Mouse (Mus musculus) T-cell, adult 66 days (primary cell): ENCODE results near the gene Ninj1. TPM values are rescaled to one million over a fixed set of nuclear protein-coding genes. Genes with fewer than 3 reads are reported as not detected.

ENCODE experiments used
- total RNA-seq, 2 experiments: library from RNA; stranded (reverse); gene quantifications; 3 replicates in 1 of 2; 4 replicates in 1 of 2; pipeline ENCODE4 v1.2.4; 2023

Gene Ninj1
- 10 to 100 TPM; 14.6 to 16.0 TPM for total RNA-seq

DNA sequence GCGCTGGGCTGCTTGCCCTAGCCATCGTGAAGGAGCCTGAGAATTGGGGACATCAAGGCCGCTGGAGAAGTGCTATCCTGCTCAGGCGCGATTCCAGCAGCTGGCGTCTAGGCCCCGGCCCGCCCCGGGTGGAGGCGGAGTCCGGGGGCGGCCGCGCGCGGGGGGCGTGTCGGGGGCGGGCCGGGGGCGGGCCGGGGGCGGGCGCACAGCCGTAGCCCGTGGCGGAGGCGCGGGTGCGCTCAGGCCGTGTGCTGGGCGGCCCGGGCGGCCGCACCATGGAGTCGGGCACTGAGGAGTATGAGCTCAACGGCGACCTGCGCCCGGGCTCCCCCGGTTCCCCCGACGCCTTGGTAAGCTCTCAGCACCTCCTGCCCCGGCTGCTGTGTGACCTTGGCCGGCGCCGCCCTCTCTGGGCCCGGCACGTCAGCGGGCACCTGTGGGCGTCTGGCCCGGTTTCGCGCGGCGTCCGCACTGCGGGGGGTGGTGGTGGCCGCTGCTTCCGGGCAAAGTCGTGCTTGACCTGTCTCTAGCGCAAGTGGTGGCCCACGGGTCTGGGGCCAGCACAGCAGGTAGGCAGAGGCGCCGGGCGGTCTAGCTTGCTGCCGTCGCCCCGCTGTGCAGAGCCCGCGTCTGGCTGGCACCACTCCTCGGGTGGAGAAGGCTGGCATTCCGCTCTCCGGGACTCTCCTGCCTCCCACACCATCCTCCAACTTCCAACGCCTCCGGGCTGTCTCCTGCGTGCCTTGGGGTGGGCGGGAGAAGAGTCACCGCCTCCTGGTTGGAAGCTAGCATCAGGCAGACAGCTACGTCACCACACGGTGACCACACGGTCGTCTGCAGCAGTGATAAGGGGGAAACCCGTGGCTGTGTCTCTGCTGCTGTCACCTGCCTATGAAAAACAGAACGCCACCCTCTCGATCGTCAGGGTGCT lies at the start of gene Ninj1:
TSS of gene Ninj1 (plus strand) at position 198 of the 931 bp plus-strand sequence.

DNA sequence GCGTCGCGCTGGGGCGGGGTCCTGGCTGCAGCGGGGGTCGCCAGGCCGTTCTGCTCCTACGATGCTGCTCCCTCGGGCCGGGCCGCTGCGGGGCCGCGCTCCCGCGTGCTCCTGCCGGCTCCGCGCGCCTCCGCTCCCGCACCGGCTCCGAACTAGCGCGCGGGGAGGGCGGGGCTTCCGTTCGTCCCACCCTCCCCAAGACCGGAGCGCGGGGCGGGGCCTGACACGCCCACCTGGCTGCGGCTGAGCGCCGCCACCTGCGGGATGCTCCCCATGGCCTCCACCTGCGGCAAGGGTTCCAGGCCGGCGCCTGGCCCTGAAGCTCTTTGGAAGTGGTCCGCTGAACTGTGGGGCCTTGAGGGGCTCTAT lies 39.4 kb upstream of the Ninj1 start, which contains the start of gene Wnk2:
TSS of gene Wnk2 (minus strand) at position 157 of the 369 bp plus-strand sequence.

DNA sequence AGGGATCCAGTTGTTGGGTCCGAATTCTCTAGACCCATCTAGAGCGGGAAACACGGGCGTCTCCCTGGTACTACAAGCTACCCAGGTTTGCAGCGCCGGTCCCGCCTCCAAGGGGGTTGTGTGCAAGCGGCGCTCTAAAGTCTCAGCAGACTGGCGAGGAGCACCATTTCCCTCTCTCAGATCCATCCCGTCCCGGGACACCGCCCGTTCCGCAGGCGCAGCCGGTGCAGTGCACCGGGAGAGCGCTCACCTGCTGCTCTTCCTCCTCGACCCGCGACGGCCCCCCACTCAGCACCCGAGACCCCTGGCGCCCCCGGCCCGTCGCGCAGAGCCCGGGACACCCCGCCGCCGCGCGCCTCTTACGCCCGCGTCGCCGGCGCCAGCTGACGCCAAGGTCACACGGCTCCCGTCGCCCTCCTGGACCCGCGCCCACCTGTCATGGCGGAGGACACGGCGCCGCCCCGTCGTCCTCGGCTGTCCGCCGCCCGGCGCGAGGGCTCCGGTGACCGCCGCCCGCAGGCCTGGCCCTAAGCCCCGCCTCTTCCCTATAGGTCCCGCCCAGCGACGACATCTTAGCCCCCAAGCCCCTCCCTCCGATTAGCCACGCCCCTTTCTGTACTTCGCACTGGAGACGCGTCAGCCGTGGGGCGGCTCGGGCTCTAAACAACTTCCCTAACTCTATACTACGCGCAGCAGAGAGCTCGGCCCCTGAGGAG lies 28.4 kb downstream of the Ninj1 start, which contains the start of gene Card19:
TSS of gene Card19 (minus strand) at position 534 of the 716 bp plus-strand sequence.

Other genes with a start within 250 kb of the Ninj1 start
- 100 to 1,000 TPM; 119 to 130 TPM for gene Fam120a, start 219.5 kb upstream of the Ninj1 start, total RNA-seq
- not detected for gene Wnk2, start 39.5 kb upstream of the Ninj1 start, total RNA-seq
- gene Card19, start 28.6 kb downstream of the Ninj1 start, total RNA-seq = 10 to 100 TPM; 43.8 to 44.0 TPM
- 10 to 100 TPM; 22.7 to 23.7 TPM for gene Susd3, start 61.2 kb downstream of the Ninj1 start, total RNA-seq
- 10 to 100 TPM; 86.3 to 89.9 TPM for gene Fgd3, start 132.8 kb downstream of the Ninj1 start, total RNA-seq
- gene Bicd2, start 154.1 kb downstream of the Ninj1 start, total RNA-seq = 10 to 100 TPM; 31.0 to 34.8 TPM
- gene Ippk, start 233.8 kb downstream of the Ninj1 start, total RNA-seq = 10 to 100 TPM; 10.8 to 13.5 TPM